Mouse (Mus musculus): Measurements from ENCODE around the gene Wnt5b. TPM values are rescaled to one million over a fixed set of nuclear protein-coding genes. Genes with fewer than 3 reads are reported as not detected.
"Not testable (repeated sequence)": the region's sequence is repeated elsewhere in the genome, so short reads cannot be mapped to it uniquely, and the experiment has no call there.

Wnt5b gene
- polyA plus RNA-seq, 1 experiment from 2014 or later = 0.30 TPM

DNA sequence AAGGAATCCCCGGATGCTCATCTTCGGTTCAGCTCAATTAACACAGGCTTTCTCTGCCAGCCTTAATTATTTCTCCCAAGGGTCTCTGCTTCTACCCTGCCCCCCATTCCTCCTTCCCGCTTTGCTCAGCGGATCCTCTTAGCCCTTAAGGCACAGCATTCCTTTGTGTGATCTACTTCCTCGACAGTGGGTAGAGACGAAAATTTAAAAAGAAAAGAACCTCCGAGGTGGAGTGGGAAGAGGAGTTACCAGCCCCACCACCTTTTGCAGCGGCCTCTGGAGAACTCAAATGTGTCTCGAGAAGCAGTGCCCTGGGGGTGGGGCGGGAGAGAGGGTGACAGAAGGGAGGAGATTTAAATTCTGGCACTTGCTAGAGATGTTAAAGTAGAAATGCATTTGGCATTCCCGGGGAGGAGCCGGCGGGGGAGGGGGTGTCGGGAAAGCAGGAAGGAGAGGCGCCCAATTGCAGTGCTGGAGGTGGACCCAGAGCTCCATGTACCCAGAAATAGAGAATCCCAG is 92.1 kb downstream of the Wnt5b start:
- Histone ChIP-seq H3K27ac (replicated peaks) (no peak overlapping the region), H3K9ac (no peak overlapping the region), H3K4me3 (replicated peaks) (0 out of 2 replicates have a peak overlapping the region, but pooled peaks have one; percentile 8), H3K9me3 (replicated peaks) (no peaks in the 10 kb centered on the region), H3K27me3 (peaks cover 69% of the 10 kb centered on the region), H3K4me1 (replicated peaks) (peaks cover 3% of the 10 kb centered on the region), H3K4me2 (peak overlapping the region; percentile 24), H3K36me3 (replicated peaks) (no peaks in the 10 kb centered on the region)
- 3% methylated on average over 15 of the region's 15 CpGs for WGBS (ENCODE audit: insufficient replicate concordance)
- no peak for ATAC-seq (ENCODE audit: insufficient read depth)

DNA sequence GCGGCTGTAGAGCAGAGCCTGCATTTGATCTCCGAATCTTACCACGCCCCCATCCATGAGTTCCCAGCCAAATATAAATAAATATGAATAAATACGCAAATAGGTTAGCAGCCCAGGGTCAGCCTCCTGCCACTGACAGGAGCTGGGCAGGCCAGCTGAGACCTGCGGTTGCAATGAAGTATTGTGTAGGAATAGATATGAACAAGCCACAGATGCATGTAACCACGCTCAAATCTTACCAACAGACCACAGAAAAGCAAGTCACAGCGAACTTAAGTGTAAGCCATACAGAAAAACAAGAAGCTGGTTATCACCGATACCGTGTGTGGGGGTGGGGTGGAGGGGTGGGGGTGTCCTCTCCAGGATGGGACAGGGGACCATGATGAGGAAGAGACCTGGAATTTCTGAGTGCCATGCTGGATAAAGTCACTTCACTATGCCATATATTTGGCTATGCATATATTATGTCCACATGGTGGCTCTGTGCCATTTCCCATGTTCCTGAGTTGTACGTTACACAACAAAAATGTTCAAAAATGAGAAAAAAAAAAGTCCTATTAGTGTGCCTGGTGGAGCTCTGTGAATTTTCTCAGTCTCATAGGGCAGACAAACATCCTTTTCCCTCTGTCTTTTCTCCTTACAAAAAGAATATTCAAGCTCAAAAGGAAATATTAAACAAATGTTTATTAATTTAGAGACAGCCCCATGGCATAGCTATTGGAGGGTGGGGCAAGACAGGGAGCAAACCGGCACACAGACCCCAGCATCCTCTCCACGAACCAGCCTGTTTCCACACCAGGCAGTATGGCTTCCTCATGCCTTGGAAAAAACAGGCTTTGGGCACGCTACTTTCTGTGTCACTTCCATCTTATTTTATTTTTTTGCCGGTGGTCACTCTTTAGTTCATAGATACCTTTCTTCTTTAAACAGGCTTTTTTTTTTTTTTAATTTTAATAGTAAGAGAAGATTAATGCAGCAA is 92.9 kb downstream of the Wnt5b start:
- H3K4me2 ChIP-seq = peak overlapping the region; percentile 24; the same call in 1 of the 2 replicates
- peaks cover 76% of the 10 kb centered on the region for H3K27me3 ChIP-seq

DNA sequence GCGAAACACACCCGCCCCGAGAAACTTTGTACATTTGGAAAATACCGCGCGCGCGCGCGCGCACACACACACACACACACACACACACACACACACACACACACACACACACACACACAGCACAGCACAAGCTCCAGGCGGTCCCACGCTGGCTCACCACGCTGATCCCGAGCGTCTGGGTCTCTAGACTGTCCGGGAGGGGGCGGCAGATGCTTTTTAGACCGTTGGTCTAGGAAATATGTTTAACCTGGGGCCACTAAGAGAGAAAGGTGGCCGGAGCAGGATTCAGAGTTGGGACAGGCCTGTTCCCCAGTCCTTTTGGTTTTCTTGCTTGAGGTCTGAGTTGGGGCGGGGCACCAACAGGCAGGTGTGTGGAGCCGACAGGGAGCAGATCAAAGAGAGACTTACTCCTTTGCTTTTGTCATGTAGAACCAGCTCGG is 95.1 kb downstream of the Wnt5b start:
- Histone ChIP-seq H3K36me3 (replicated peaks) (no peaks in the 10 kb centered on the region), H3K27me3 (peaks cover 88% of the 10 kb centered on the region), H3K9me3 (replicated peaks) (no peaks in the 10 kb centered on the region), H3K4me3 (replicated peaks) (peak overlapping the region; percentile 13; the same call in 1 of the 2 replicates), H3K4me1 (replicated peaks) (peaks cover 3% of the 10 kb centered on the region), H3K4me2 (peak overlapping the region; percentile 59), H3K27ac (replicated peaks) (no peak overlapping the region), H3K9ac (no peak overlapping the region)
- WGBS (ENCODE audit: insufficient replicate concordance) = 5% methylated on average over 23 of the region's 23 CpGs
- ATAC-seq (ENCODE audit: insufficient read depth) = no peak

More for the DNA sequence above, 92.9 kb downstream of the Wnt5b start:
- Histone ChIP-seq H3K9me3 (replicated peaks) (no peaks in the 10 kb centered on the region), H3K4me1 (replicated peaks) (peaks cover 3% of the 10 kb centered on the region), H3K9ac (no peak overlapping the region), H3K4me3 (replicated peaks) (0 out of 2 replicates have a peak overlapping the region, but pooled peaks have one; percentile 8), H3K27ac (replicated peaks) (no peak overlapping the region), H3K36me3 (replicated peaks) (no peaks in the 10 kb centered on the region)
- no peak for ATAC-seq (ENCODE audit: insufficient read depth)
- 9% methylated on average over 14 of the region's 14 CpGs for WGBS (ENCODE audit: insufficient replicate concordance)

DNA sequence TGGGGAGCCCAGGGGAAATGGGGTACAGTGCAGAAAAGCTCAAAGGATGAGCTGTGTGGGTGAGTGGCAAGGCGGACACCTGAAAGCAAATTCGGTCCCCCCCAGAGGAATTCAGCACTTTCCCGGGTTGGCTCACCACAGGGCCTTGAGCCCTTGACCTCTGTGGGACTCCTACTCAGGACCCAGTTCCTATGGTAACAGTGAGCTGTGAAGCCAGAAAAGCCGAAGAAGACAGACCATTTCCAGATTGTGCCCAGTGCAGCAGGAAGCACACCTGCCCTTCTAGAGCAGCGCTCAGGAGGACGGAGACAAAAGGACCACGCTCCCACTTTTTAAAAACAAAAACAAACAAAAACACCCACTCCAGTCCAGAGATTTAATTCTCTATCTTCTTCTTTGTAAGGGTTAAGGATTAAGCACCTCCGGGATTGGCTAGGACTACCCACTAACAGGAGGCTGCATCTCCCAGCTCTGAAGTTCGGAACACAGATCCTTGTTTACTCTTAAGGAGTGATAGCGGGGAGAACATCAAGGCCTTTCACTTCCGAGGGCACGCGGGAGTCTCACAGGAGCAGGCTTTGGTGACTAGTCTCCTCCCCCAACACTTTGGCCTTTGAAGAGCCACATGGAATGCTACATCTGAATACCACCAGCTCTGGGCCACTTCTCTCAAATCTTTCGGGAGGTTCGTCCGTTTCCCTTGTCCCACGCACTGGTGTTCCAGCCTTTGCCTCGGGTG is 95.7 kb downstream of the Wnt5b start:
- peak overlapping the region; percentile 59 for H3K4me2 ChIP-seq
- WGBS (ENCODE audit: insufficient replicate concordance) = 15% methylated on average over 18 of the region's 18 CpGs
- no peaks in the 10 kb centered on the region for H3K9me3 ChIP-seq (replicated peaks)
- peaks cover 3% of the 10 kb centered on the region for H3K4me1 ChIP-seq (replicated peaks)
- no peak overlapping the region for H3K9ac ChIP-seq
- H3K36me3 ChIP-seq (replicated peaks) = no peaks in the 10 kb centered on the region
- no peak overlapping the region for H3K27ac ChIP-seq (replicated peaks)
- peaks cover 85% of the 10 kb centered on the region for H3K27me3 ChIP-seq
- ATAC-seq (ENCODE audit: insufficient read depth) = no peak
- H3K4me3 ChIP-seq (replicated peaks) = peak overlapping the region; percentile 13; the same call in 1 of the 2 replicates

DNA sequence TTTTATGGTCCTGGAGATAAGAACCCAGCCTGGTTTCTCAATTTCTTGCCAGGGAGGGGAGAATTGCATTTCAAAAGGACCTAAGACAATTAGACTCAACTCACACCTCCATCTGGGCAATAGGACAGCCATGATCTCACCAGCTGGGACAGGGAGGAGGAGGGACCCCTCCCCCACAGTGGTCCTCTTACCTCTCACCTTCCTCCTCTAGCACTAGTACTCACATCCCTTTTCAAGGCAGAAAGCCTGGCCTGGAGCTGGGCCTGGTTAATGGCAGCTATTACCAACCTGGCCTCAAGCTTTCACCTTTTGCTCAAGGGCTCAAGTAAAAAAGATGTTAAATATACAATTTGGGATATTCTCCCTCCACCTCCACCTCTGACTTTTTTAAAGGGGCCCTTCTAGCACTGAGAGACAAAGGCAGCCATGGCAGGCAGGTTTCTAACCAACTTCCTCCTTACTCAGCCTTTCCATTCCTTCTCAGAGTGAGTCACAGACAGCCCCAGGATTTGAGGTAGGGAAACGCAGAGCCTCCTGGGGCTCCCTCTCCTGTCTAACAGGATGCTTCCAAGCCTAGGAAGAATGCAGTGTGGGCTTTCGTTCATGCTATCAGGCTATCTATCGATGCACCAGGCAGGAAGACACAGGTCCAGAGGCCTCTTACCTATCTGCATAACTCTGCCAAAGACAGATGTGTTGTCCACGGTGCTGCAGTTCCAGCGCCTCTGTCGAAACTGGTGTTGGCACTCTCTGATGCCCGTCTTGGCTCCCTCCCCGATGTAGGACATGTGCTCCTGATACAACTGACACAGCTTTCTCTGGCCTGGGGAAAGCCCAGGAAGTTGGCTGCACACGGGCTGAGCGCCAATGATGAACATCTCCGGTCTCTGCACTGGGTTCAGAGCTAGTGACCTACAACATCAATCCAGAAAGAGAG is 98.2 kb downstream of the Wnt5b start:
- Histone ChIP-seq H3K27ac (replicated peaks) (no peak overlapping the region), H3K4me2 (no peak overlapping the region), H3K27me3 (peaks cover 60% of the 10 kb centered on the region), H3K4me1 (replicated peaks) (peaks cover 3% of the 10 kb centered on the region; the same call in 1 of the 2 replicates), H3K36me3 (replicated peaks) (no peaks in the 10 kb centered on the region), H3K4me3 (replicated peaks) (no peak overlapping the region), H3K9ac (no peak overlapping the region), H3K9me3 (replicated peaks) (no peaks in the 10 kb centered on the region)
- 44% methylated on average over 11 of the region's 11 CpGs for WGBS (ENCODE audit: insufficient replicate concordance)
- ATAC-seq (ENCODE audit: insufficient read depth) = no peak

DNA sequence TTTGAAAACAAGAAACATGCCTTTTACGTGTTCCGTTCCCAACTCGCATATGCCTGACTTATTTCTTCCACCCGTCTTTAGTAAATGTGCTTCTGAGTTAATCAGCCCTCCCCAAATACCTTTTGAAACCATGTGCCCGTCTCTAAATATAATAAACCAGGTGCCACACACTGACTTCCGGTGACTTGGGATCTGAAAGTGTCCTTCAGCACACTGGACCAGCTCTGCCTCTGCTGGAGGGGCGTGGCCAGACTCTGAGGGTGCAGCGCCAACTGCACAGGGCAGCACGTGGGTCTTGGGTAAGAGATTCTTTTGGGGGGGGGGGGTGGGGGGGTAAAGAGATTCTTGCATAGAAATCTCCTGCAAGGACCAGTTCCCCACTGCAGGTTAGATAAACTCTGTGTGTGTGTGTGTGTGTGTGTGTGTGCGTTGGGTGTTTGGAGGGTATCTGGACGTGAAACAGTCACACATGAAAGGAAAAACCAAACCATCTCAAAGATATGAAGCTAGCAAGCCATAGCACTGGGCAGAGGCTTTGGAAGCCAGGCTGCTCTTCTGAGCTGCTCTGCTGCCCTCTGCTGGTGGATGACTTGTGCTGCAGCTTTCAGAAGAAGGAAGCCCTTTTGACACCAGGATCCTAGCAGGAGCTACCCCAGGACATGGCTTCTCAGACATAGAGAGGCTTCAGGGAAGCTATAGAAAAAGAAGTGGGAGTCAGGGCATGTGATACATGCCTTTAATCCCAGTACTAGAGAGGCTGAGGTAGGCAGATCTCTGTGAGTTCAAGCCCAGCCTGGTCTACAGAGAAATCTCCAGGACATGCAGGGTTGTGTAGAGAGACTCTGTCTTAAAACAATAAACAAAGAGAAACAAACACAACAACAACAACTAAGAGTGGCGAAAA is 100.2 kb downstream of the Wnt5b start:
- no peaks in the 10 kb centered on the region for H3K9me3 ChIP-seq (replicated peaks)
- no peak overlapping the region for H3K9ac ChIP-seq
- no peak overlapping the region for H3K27ac ChIP-seq (replicated peaks)
- H3K4me3 ChIP-seq (replicated peaks) = no peak overlapping the region
- peaks cover 40% of the 10 kb centered on the region for H3K27me3 ChIP-seq
- ATAC-seq (ENCODE audit: insufficient read depth) = 0 out of 2 replicates have a peak, but pooled peaks have one; percentile 26
- no peaks in the 10 kb centered on the region for H3K36me3 ChIP-seq (replicated peaks)
- 34% methylated on average over 12 of the region's 12 CpGs for WGBS (ENCODE audit: insufficient replicate concordance)
- H3K4me2 ChIP-seq = peak overlapping the region; percentile 8; the same call in 1 of the 2 replicates
- no peaks in the 10 kb centered on the region for H3K4me1 ChIP-seq (replicated peaks)

DNA sequence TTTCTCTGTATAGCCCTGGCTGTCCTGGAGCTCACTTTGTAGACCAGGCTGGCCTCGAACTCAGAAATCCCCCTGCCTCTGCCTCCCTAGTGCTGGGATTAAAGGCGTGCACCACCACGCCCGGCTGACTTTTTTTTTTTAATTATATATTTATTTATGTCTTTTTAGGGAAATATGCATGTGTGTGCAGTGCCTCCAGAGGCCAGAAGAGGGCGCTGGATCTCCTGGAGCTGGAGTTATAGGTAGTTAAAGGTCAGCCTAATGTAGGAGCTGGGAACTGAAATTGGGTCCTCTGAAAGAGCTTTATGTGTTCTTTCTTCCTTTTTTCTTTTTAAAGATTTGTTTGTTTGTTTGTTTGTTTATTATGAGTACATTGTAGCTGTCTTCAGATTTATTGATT is 101.4 kb downstream of the Wnt5b start:
- not testable (repeated sequence) for H3K4me2 ChIP-seq; H3K36me3 ChIP-seq (replicated peaks); H3K4me3 ChIP-seq (replicated peaks); H3K27ac ChIP-seq (replicated peaks); ATAC-seq (ENCODE audit: insufficient read depth); H3K9ac ChIP-seq; H3K9me3 ChIP-seq (replicated peaks); H3K4me1 ChIP-seq (replicated peaks)
- H3K27me3 ChIP-seq = peaks cover 28% of the 10 kb centered on the region
- WGBS (ENCODE audit: insufficient replicate concordance) = 59% methylated on average over 5 of the region's 5 CpGs

DNA sequence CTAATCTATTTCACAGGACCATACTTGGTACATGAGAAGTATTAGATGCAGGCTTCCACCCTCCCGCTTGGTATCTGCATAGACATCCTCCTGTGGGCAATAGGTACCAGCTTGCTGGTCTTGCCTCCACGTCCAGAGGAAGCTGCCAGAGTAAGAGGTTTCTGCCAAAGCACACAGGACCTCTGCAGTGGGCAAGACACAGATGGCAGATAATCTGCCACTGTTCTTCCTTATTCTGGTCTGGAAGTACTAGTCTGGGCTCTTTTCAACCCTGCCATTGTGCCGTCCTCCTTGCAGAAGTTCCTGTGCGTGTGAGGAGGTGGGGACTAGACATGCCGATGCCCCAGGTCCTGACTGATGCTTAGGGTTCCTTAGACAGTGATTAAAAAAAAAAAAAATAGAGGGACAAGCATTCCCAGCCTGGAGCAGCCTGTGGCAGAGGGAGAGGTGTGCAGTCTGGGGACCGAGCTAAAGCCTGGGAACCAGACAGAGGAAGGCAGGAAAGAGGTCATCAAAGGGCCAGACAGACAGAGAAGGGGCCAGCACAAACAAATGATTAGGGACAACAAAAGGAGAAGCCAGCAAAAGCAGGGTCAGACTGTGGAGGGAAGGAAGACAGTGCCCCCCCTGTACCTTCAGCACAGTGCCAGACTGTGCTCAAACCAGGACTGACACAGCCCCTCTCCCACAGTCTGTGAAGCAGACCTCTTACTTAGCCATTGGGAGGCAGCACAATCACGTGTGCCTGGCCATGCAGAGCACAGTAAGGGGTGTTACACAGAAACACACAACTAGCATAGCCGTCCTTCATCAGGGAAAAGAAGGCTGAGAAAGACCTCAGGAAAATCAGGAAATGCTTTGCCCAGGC is 106.0 kb downstream of the Wnt5b start:
- Histone ChIP-seq H3K4me1 (replicated peaks) (peaks cover 13% of the 10 kb centered on the region; the same call in 1 of the 2 replicates), H3K36me3 (replicated peaks) (no peaks in the 10 kb centered on the region), H3K27me3 (no peaks in the 10 kb centered on the region), H3K4me3 (replicated peaks) (no peak overlapping the region), H3K9ac (no peak overlapping the region), H3K27ac (replicated peaks) (no peak overlapping the region), H3K4me2 (no peak overlapping the region), H3K9me3 (replicated peaks) (no peaks in the 10 kb centered on the region)
- WGBS (ENCODE audit: insufficient replicate concordance) = 28% methylated on average over 8 of the region's 8 CpGs
- ATAC-seq (ENCODE audit: insufficient read depth) = no peak

DNA sequence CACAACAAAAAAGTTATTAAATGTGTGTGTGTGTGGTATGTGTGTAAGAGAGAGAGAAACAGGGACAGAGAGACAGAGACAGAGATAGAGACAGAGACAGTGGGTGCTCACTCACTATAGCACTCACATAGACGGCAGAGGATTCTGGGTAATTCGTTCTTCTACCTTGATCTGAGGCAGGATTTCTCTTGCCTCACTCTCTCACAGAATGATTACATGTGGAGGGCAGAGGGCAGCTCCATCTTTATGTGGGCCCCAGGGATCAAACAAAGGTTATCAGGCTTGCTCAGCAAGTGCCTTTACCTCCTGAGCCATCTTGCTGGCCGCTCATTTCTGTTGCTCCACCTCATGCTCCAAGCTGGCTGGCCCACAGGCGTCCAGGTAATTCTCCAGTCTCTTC is 109.8 kb downstream of the Wnt5b start:
- WGBS (ENCODE audit: insufficient replicate concordance) = 48% methylated on average over 4 of the region's 4 CpGs
- ATAC-seq (ENCODE audit: insufficient read depth) = peak; percentile 15; the same call in 1 of the 2 replicates

More for the DNA sequence above, 109.8 kb downstream of the Wnt5b start:
- Histone ChIP-seq H3K4me1 (replicated peaks) (peaks cover 13% of the 10 kb centered on the region; the same call in 1 of the 2 replicates), H3K27me3 (no peaks in the 10 kb centered on the region), H3K9ac (no peak overlapping the region), H3K4me3 (replicated peaks) (no peak overlapping the region), H3K9me3 (replicated peaks) (no peaks in the 10 kb centered on the region), H3K27ac (replicated peaks) (no peak overlapping the region), H3K4me2 (no peak overlapping the region), H3K36me3 (replicated peaks) (no peaks in the 10 kb centered on the region)
